In the genomic region with DNA sequence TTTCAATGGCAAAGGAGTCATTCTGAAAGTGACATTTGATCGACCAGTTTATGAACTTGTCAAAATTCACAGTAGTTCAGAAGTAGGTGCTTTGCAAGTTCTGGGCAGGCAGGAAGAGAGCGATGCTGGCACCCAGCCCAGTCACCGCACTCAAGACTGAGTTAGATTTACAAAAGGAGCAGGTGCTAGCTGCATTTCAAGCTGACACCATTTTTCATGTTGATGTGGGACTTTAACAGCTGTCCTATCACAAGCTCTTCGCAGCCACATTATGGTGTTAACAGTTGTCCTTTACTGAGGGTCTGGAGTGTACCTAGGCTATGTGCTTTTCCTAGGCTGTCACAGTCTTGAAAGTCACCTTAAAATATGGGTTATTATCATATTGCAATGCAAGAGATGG, we compare ENCODE assay signal across 17 mouse cellular contexts.
DNase-seq lines count a peak whose midpoint lies in the region; ATAC-seq and TF ChIP-seq lines count a peak whose summit lies in the region.
"Had no signal": no experiment of that assay in that cellular context is flagged by ENCODE, and none has a peak within 500 bp of the region (broad histone marks: within the 10 kb centered on the region; RNA-seq: fewer than 3 reads in every experiment).

No protein-coding gene starts in this region.

- no peak for TF ChIP-seq CTCF in CH12.LX (conservative IDR thresholded peaks at IDR 0.05 in 1 of 2, IDR thresholded peaks at IDR 0.05 in 1 of 2; ENCODE audit: low read depth in 2 of 2, low read length in 2 of 2)
- no peak for TF ChIP-seq CTCF in ES-Bruce4 (IDR thresholded peaks at IDR 0.05; ENCODE audit: low read depth, low read length)
- TF ChIP-seq CTCF in lung, postnatal 0 days (IDR thresholded peaks at IDR 0.05), result no peak

- no peak overlapping the region for H3K4me3 ChIP-seq in hindbrain, embryonic 15.5 days
- no peak overlapping the region for H3K4me3 ChIP-seq in hindbrain, embryonic 11.5 days (ENCODE audit: low read depth, low read length)
- H3K4me3 ChIP-seq in CH12.LX (replicated peaks in 1 of 3; ENCODE audit: low read depth in 2 of 3, low read length in 2 of 3, poor library complexity in 1 of 3), result no peak overlapping the region
- no peak overlapping the region for H3K4me3 ChIP-seq in ES-Bruce4 (ENCODE audit: low read depth, low read length)
- H3K4me3 ChIP-seq in lung, postnatal 0 days (ENCODE audit: low read depth, low read length), result no peak overlapping the region
- no peak overlapping the region for H3K4me3 ChIP-seq in kidney, embryonic 14.5 days (ENCODE audit: low read length)
- H3K4me3 ChIP-seq: heart, embryonic 13.5 days; limb, embryonic 15.5 days had no signal

- H3K9me3 ChIP-seq in hindbrain, embryonic 15.5 days, result no peaks in the 10 kb centered on the region
- no peaks in the 10 kb centered on the region for H3K9me3 ChIP-seq in hindbrain, embryonic 11.5 days (ENCODE audit: control insufficient read depth, low read length)
- H3K9me3 ChIP-seq in CH12.LX (replicated peaks; ENCODE audit: low read length) (no peaks in the 10 kb centered on the region), ES-Bruce4 (replicated peaks; ENCODE audit: control insufficient read depth, insufficient read depth, low read length, poor library complexity, severe bottlenecking) (no peaks in the 10 kb centered on the region)
- H3K9me3 ChIP-seq in lung, postnatal 0 days (ENCODE audit: low read length), result no peaks in the 10 kb centered on the region
- no peaks in the 10 kb centered on the region for H3K9me3 ChIP-seq in kidney, embryonic 14.5 days (ENCODE audit: control insufficient read depth, low read length)
- H3K9me3 ChIP-seq: heart, embryonic 13.5 days; limb, embryonic 15.5 days had no signal

- TF ChIP-seq POLR2A in CH12.LX (IDR thresholded peaks at IDR 0.05; ENCODE audit: low read depth, low read length) (no peak), ES-Bruce4 (IDR thresholded peaks at IDR 0.05; ENCODE audit: insufficient read depth, low read length) (no peak)

- no peak for TF ChIP-seq EP300 in CH12.LX (IDR thresholded peaks at IDR 0.05; ENCODE audit: low read length)
- TF ChIP-seq EP300 in ES-Bruce4 (IDR thresholded peaks at IDR 0.05; ENCODE audit: insufficient read depth, low read depth, low read length), result peak; percentile 61; the same call in 1 of the 2 replicates
- no peak for TF ChIP-seq EP300 in lung, postnatal 0 days (IDR thresholded peaks at IDR 0.05)

- no peak for DNase-seq in hindbrain, embryonic 11.5 days (ENCODE audit: low spot score)
- no peak for DNase-seq in CH12.LX (ENCODE audit: extremely low read depth)
- DNase-seq in lung, postnatal 0 days (ENCODE audit: low spot score), result peak; percentile 37
- no peak for DNase-seq in embryo, embryonic 10.5 days (ENCODE audit: low spot score)
- DNase-seq: adrenal gland, postnatal 36 days; cerebellum, adult 11 months; gastrocnemius, postnatal 25 days; layer of hippocampus, postnatal 36 days; thymus, adult 2 months had no signal

- H3K36me3 ChIP-seq in hindbrain, embryonic 15.5 days, result no peaks in the 10 kb centered on the region
- H3K36me3 ChIP-seq in hindbrain, embryonic 11.5 days (ENCODE audit: control insufficient read depth, insufficient read depth, low read length), result no peaks in the 10 kb centered on the region
- H3K36me3 ChIP-seq in CH12.LX (replicated peaks in 1 of 2; ENCODE audit: control insufficient read depth in 1 of 2, insufficient read depth in 1 of 2, low read length in 1 of 2), result no peaks in the 10 kb centered on the region
- no peaks in the 10 kb centered on the region for H3K36me3 ChIP-seq in ES-Bruce4 (ENCODE audit: control insufficient read depth, insufficient read depth, low read length, poor library complexity, severe bottlenecking)
- no peaks in the 10 kb centered on the region for H3K36me3 ChIP-seq in lung, postnatal 0 days (ENCODE audit: insufficient read depth, low read length)
- no peaks in the 10 kb centered on the region for H3K36me3 ChIP-seq in kidney, embryonic 14.5 days (ENCODE audit: control insufficient read depth, insufficient read depth, low read length)
- H3K36me3 ChIP-seq: heart, embryonic 13.5 days; limb, embryonic 15.5 days had no signal

- H3K4me1 ChIP-seq in hindbrain, embryonic 15.5 days (replicated peaks), result no peaks in the 10 kb centered on the region
- no peaks in the 10 kb centered on the region for H3K4me1 ChIP-seq in hindbrain, embryonic 11.5 days (replicated peaks; ENCODE audit: control insufficient read depth, insufficient read depth, low read length)
- peaks cover 0 to 3% of the 10 kb centered on the region in 2 experiments; a peak in 1 of 4 replicates for H3K4me1 ChIP-seq in CH12.LX (ENCODE audit: control insufficient read depth in 1 of 2, insufficient read depth in 2 of 2)
- H3K4me1 ChIP-seq in ES-Bruce4 (ENCODE audit: control insufficient read depth, insufficient read depth, low read length), result no peaks in the 10 kb centered on the region
- no peaks in the 10 kb centered on the region for H3K4me1 ChIP-seq in lung, postnatal 0 days (ENCODE audit: insufficient read depth, low read depth, low read length)
- no peaks in the 10 kb centered on the region for H3K4me1 ChIP-seq in kidney, embryonic 14.5 days (ENCODE audit: control insufficient read depth, insufficient read depth, low read length)

- ATAC-seq in hindbrain, embryonic 15.5 days (ENCODE audit: low FRiP score, low read depth), result no peak
- no peak for ATAC-seq in hindbrain, embryonic 11.5 days (ENCODE audit: low FRiP score)
- ATAC-seq in lung, postnatal 0 days, result no peak
- no peak for ATAC-seq in kidney, embryonic 14.5 days (ENCODE audit: low FRiP score, low TSS enrichment)
- ATAC-seq in monocyte, adult 5-6 weeks (replicated peaks; ENCODE audit: insufficient number of reproducible peaks, low FRiP score, low TSS enrichment, poor library complexity, severe bottlenecking), result no peak

- no peaks in the 10 kb centered on the region for H3K79me2 ChIP-seq in CH12.LX (replicated peaks; ENCODE audit: control insufficient read depth, extremely low read depth, insufficient read depth, poor library complexity, severe bottlenecking)

- in situ Hi-C loops in CH12.LX (cut with MboI; ENCODE audit: low pct_ligation_motif_present, low pct_unique_long_range_greater_than_20kb, low sequenced_read_pairs), result no loop called here

- no peak overlapping the region for H3K9ac ChIP-seq in hindbrain, embryonic 15.5 days
- no peak overlapping the region for H3K9ac ChIP-seq in hindbrain, embryonic 11.5 days (ENCODE audit: low read depth, low read length)
- H3K9ac ChIP-seq in CH12.LX (ENCODE audit: insufficient read depth, low read depth), result no peak overlapping the region
- no peak overlapping the region for H3K9ac ChIP-seq in ES-Bruce4 (ENCODE audit: low read depth, poor library complexity, severe bottlenecking)
- no peak overlapping the region for H3K9ac ChIP-seq in lung, postnatal 0 days (replicated peaks; ENCODE audit: low read depth)
- H3K9ac ChIP-seq in kidney, embryonic 14.5 days (ENCODE audit: low read depth, low read length), result no peak overlapping the region
- H3K9ac ChIP-seq: heart, embryonic 13.5 days; limb, embryonic 15.5 days had no signal

- TF ChIP-seq RAD21 in CH12.LX (IDR thresholded peaks at IDR 0.05; ENCODE audit: low read depth, low read length), result no peak

- 0 out of 2 replicates have a peak overlapping the region, but pooled peaks have one; percentile 10 for H3K27ac ChIP-seq in hindbrain, embryonic 15.5 days (replicated peaks)
- no peak overlapping the region for H3K27ac ChIP-seq in hindbrain, embryonic 11.5 days (ENCODE audit: low read depth, low read length)
- H3K27ac ChIP-seq in CH12.LX (ENCODE audit: insufficient read depth, low read depth) (no peak overlapping the region), ES-Bruce4 (ENCODE audit: insufficient read depth, low read length) (no peak overlapping the region)
- no peak overlapping the region for H3K27ac ChIP-seq in lung, postnatal 0 days (ENCODE audit: low read length)
- no peak overlapping the region for H3K27ac ChIP-seq in kidney, embryonic 14.5 days (ENCODE audit: low read depth, low read length)
- H3K27ac ChIP-seq: heart, embryonic 13.5 days; kidney, postnatal 0 days; limb, embryonic 15.5 days; macrophage had no signal

- no peaks in the 10 kb centered on the region for H3K27me3 ChIP-seq in hindbrain, embryonic 15.5 days
- no peaks in the 10 kb centered on the region for H3K27me3 ChIP-seq in hindbrain, embryonic 11.5 days (ENCODE audit: control insufficient read depth, insufficient read depth, low read length)
- H3K27me3 ChIP-seq in CH12.LX (replicated peaks), result no peaks in the 10 kb centered on the region
- H3K27me3 ChIP-seq in ES-Bruce4 (ENCODE audit: control insufficient read depth, insufficient read depth, low read length, poor library complexity, severe bottlenecking), result no peaks in the 10 kb centered on the region
- H3K27me3 ChIP-seq in lung, postnatal 0 days (replicated peaks; ENCODE audit: insufficient read depth, low read length), result no peaks in the 10 kb centered on the region
- H3K27me3 ChIP-seq in kidney, embryonic 14.5 days (ENCODE audit: control insufficient read depth, insufficient read depth, low read length), result no peaks in the 10 kb centered on the region
- H3K27me3 ChIP-seq: heart, embryonic 13.5 days; limb, embryonic 15.5 days had no signal

- no peak overlapping the region for H3K4me2 ChIP-seq in hindbrain, embryonic 15.5 days
- H3K4me2 ChIP-seq in hindbrain, embryonic 11.5 days (replicated peaks; ENCODE audit: low read depth, low read length), result no peak overlapping the region
- peak overlapping the region; percentile 29; the same call in 1 of the 2 replicates for H3K4me2 ChIP-seq in CH12.LX (ENCODE audit: insufficient read depth, low read depth, poor library complexity, severe bottlenecking)
- no peak overlapping the region for H3K4me2 ChIP-seq in lung, postnatal 0 days (replicated peaks; ENCODE audit: low read depth, low read length)
- no peak overlapping the region for H3K4me2 ChIP-seq in kidney, embryonic 14.5 days (replicated peaks; ENCODE audit: low read depth, low read length)
- H3K4me2 ChIP-seq: heart, embryonic 13.5 days; limb, embryonic 15.5 days had no signal

- WGBS in hindbrain, embryonic 15.5 days, result 62% methylated on average over 4 of the region's 4 CpGs
- WGBS in hindbrain, embryonic 11.5 days, result 89% methylated on average over 4 of the region's 4 CpGs
- 34% methylated on average over 4 of the region's 4 CpGs for WGBS in lung, postnatal 0 days
- WGBS in kidney, embryonic 14.5 days, result 73% methylated on average over 4 of the region's 4 CpGs

- dilution Hi-C loops in CH12.LX (cut with MboI; ENCODE audit: extremely low pct_ligation_motif_present, extremely low pct_unique_long_range_greater_than_20kb, low sequenced_read_pairs), result no loop called here

TF ChIP-seq in CH12.LX, 34 proteins besides CTCF, POLR2A, EP300 and RAD21 (continues in another document):
- TF ChIP-seq IRF4 (IDR thresholded peaks at IDR 0.05; ENCODE audit: low read depth, low read length), result no peak
- TF ChIP-seq GABPA (IDR thresholded peaks at IDR 0.05; ENCODE audit: insufficient replicate concordance, low read depth, low read length), result no peak
- no peak for TF ChIP-seq MEF2A (IDR thresholded peaks at IDR 0.05; ENCODE audit: borderline replicate concordance, low read depth, low read length)
- no peak for TF ChIP-seq RCOR1 (conservative IDR thresholded peaks at IDR 0.05; ENCODE audit: low read depth, low read length)
- no peak for TF ChIP-seq BHLHE40 (IDR thresholded peaks at IDR 0.05; ENCODE audit: low read depth, low read length)
- TF ChIP-seq SIN3A (IDR thresholded peaks at IDR 0.05; ENCODE audit: low read length), result no peak
- TF ChIP-seq CHD2 (IDR thresholded peaks at IDR 0.05; ENCODE audit: low read length), result no peak
